Comparison of ENCODE assay signal across 7 mouse cellular contexts in genomic region chr3:122461932-122462871, GRCm38 (mm10).
DNase-seq lines count a peak whose midpoint lies in the region; ATAC-seq and TF ChIP-seq lines count a peak whose summit lies in the region.

No protein-coding gene starts in this region.

- no peak for TF ChIP-seq EP300 in stomach, postnatal 0 days (optimal IDR thresholded peaks at IDR 0.05)

- TF ChIP-seq POLR2A in cortical plate, adult 2 months (IDR thresholded peaks at IDR 0.05; ENCODE audit: extremely low read depth, insufficient read depth, low read length) = no peak

- H3K36me3 ChIP-seq in hindbrain, embryonic 12.5 days = no peaks in the 10 kb centered on the region
- H3K36me3 ChIP-seq in lung, embryonic 15.5 days = no peaks in the 10 kb centered on the region
- no peaks in the 10 kb centered on the region for H3K36me3 ChIP-seq in stomach, postnatal 0 days (ENCODE audit: control insufficient read depth, insufficient read depth, low read length)

- no peak overlapping the region for H3K27ac ChIP-seq in cortical plate, adult 2 months (ENCODE audit: insufficient read depth, low read length)
- peak overlapping the region; percentile 79; the same call in 1 of the 2 replicates for H3K27ac ChIP-seq in hindbrain, embryonic 12.5 days
- H3K27ac ChIP-seq in lung, embryonic 15.5 days = peak overlapping the region; percentile 60
- H3K27ac ChIP-seq in stomach, postnatal 0 days (replicated peaks) = no peak overlapping the region

- 0 out of 2 replicates have a peak overlapping the region, but pooled peaks have one; percentile 24 for H3K4me2 ChIP-seq in hindbrain, embryonic 12.5 days (replicated peaks)
- no peak overlapping the region for H3K4me2 ChIP-seq in lung, embryonic 15.5 days
- no peak overlapping the region for H3K4me2 ChIP-seq in stomach, postnatal 0 days (replicated peaks; ENCODE audit: low read depth)

- H3K27me3 ChIP-seq in hindbrain, embryonic 12.5 days = no peaks in the 10 kb centered on the region
- no peaks in the 10 kb centered on the region for H3K27me3 ChIP-seq in lung, embryonic 15.5 days
- no peaks in the 10 kb centered on the region for H3K27me3 ChIP-seq in stomach, postnatal 0 days (ENCODE audit: control insufficient read depth, insufficient read depth, low read length)

- H3K9ac ChIP-seq in hindbrain, embryonic 12.5 days = no peak overlapping the region
- H3K9ac ChIP-seq in lung, embryonic 15.5 days = no peak overlapping the region
- no peak overlapping the region for H3K9ac ChIP-seq in stomach, postnatal 0 days (ENCODE audit: low read length)

- DNase-seq in urinary bladder, postnatal 14 days (ENCODE audit: low spot score) = peak; percentile 42
- DNase-seq in urinary bladder, postnatal 10 days (ENCODE audit: low spot score) = no peak
- DNase-seq in stomach, postnatal 0 days (ENCODE audit: low spot score) = peak; percentile 58

- H3K4me1 ChIP-seq in cortical plate, adult 2 months (ENCODE audit: control insufficient read depth, insufficient read depth, low read length) = peaks cover 9% of the 10 kb centered on the region
- H3K4me1 ChIP-seq in hindbrain, embryonic 12.5 days = peaks cover 34% of the 10 kb centered on the region
- peaks cover 53% of the 10 kb centered on the region for H3K4me1 ChIP-seq in lung, embryonic 15.5 days
- H3K4me1 ChIP-seq in stomach, postnatal 0 days (replicated peaks; ENCODE audit: control insufficient read depth, insufficient read depth) = 0 out of 2 replicates have a peak, but pooled peaks cover 3% of the 10 kb centered on the region

- 42% methylated on average over 18 of the region's 18 CpGs for WGBS in hindbrain, embryonic 12.5 days
- 51% methylated on average over 18 of the region's 18 CpGs for WGBS in lung, embryonic 15.5 days
- 57% methylated on average over 18 of the region's 18 CpGs for WGBS in stomach, postnatal 0 days

- H3K9me3 ChIP-seq in hindbrain, embryonic 12.5 days (replicated peaks) = no peaks in the 10 kb centered on the region
- H3K9me3 ChIP-seq in lung, embryonic 15.5 days = no peaks in the 10 kb centered on the region
- no peaks in the 10 kb centered on the region for H3K9me3 ChIP-seq in stomach, postnatal 0 days (ENCODE audit: control insufficient read depth, low read length)

- no peak overlapping the region for H3K4me3 ChIP-seq in cortical plate, adult 2 months (ENCODE audit: insufficient read depth, low read length)
- H3K4me3 ChIP-seq in hindbrain, embryonic 12.5 days = no peak overlapping the region
- no peak overlapping the region for H3K4me3 ChIP-seq in lung, embryonic 15.5 days
- no peak overlapping the region for H3K4me3 ChIP-seq in stomach, postnatal 0 days (ENCODE audit: low read depth, low read length)

- no peak for ATAC-seq in hindbrain, embryonic 12.5 days (ENCODE audit: low FRiP score)
- ATAC-seq in lung, embryonic 15.5 days (ENCODE audit: borderline replicate concordance, extremely low read depth, low FRiP score, low TSS enrichment) = no peak
- ATAC-seq in stomach, postnatal 0 days (ENCODE audit: low FRiP score, low TSS enrichment) = no peak
- ATAC-seq in megakaryocyte-erythroid progenitor cell, adult 5-6 weeks (replicated peaks; ENCODE audit: low FRiP score, low TSS enrichment, poor library complexity, severe bottlenecking) = no peak

- TF ChIP-seq CTCF in cortical plate, adult 2 months (IDR thresholded peaks at IDR 0.05; ENCODE audit: extremely low read depth, insufficient read depth, low read length) = 0 out of 2 replicates have a peak, but pooled peaks have one; percentile 20
- TF ChIP-seq CTCF in stomach, postnatal 0 days (IDR thresholded peaks at IDR 0.05; ENCODE audit: low read depth) = peak; percentile 38

Comparison
In these comparisons a context has a peak if more than half of its experiments do, and no peak if none do; other contexts are left out.
1. H3K27ac ChIP-seq: peak in hindbrain, embryonic 12.5 days (single experiment) and lung, embryonic 15.5 days (single experiment); none in cortical plate, adult 2 months (single experiment) and stomach, postnatal 0 days (single experiment).